Mouse (Mus musculus): Measurements from ENCODE around the gene Htra3.

DNA sequence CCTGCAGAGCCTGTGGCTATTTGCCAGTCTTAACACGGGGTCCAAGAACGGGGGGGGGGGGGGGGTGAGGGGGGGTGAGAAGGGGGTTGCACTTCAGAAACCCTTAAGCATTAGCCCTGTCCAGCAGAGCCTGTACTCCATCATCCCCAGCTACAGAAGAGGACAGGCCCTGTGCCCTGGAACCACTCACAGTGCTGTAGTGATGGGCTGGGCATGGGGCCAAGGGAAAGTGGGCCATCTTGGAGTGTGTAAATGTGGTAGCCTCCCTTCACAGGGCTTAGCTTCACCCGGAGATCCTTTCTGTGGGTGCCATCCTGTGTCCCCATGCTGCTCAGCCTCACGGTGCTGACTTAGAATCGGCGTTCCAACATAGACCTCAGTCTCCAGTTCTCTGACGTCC, 71.8 kb downstream of the Htra3 start:
- TF ChIP-seq CTCF (IDR thresholded peaks at IDR 0.05; ENCODE audit: extremely low read depth, insufficient read depth, insufficient read length, insufficient replicate concordance): no peak
- no peak for TF ChIP-seq POLR2A (IDR thresholded peaks at IDR 0.05; ENCODE audit: low read depth, low read length)

All from spleen, adult 2 months (tissue).